Mouse (Mus musculus) thymus, postnatal 0 days (tissue): ENCODE results near the gene Pnp2. TPM values are rescaled to one million over a fixed set of nuclear protein-coding genes. Genes with fewer than 3 reads are reported as not detected.

Experiments used
- DNase-seq: peaks from one replicate; pipeline ENCODE4 v3.0.0-alpha.2; 2015; ENCODE audit warnings: low spot score
- polyA plus RNA-seq: library from polyadenylated mRNA; unstranded; fragments of >200 nt; fragmentation: Nextera tagmentation; extraction: Ambion mirVana; gene quantifications from 2 replicates; pipeline ENCODE4 v1.2.1, GENCODE M21; 2015

The Pnp2 gene
- polyA plus RNA-seq, 1 experiment from 2014 or later: 0.69 TPM

DNA sequence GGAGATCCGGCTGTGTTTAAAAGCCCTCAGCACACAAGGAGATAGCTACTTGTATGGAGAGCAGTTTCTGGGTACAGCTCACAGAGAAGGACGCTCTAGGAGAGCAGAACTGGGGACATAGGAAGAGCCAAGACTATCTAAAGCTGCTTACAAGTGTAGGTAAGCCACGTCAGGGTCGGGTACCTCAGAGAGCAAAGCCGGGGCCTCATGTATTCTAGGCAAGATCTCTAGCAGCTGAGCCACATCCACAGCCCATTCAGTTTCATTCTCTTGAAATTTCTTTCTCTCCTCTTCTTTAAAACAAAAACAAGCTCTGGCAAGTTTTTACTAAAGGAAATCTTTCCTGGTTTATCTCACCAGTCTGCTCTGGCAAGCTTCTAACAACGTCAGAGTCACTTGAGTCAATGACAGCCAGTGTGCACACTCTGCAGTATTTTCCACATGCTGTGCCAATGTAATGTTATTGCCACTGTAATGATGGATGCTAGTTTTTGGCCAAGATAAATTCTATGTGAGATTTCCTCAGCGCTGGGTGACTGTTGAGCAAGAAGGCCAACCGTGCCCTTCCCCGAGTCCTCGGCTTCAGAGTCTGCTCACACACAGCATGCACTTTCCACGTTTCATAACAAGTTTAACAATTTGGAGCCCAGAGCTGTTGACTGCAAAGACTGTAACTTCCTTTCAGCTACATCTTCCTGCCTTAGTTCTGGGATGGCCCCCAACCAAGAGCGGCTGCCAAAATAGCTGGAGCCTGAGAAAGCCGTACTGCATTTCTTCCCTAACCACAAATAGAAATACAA lies 52.3 kb downstream of the Pnp2 start:
- no peak for DNase-seq

DNA sequence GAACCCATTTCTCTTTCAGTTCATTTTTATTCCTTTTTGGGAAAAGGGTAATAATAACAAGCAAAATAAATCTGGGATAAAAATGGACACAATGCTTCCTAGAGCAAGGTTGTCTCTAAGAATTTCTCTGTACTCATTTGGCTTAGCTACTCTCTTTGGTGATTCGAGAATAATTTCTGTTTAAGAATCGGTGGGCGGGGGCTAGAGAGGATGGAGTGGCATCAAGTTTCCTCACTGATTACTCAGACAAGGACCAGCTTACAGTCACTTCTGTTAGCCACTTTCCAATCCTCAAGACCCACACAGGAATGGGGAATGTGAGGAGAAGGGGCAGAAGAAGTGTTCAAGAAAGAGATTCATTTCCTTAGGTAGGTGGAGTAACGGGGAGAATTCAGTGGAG lies 53.0 kb downstream of the Pnp2 start:
- no peak for DNase-seq

DNA sequence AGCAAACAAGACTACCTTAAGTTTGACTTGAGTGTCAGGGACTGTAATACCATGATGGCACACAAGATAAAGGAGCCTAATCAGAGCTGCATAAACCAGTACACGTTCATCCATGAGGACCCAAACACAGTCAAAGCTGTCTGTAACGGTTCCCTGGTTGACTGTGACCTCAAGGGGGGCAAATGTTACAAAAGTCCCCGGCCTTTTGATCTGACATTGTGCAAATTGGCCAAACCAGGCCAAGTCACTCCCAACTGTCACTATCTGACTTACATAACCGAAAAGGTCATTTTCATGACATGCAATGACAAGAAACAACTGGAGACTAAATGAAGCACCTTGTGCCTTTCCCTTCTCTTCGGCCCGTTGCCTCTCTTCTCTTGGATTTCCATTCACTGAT lies 53.8 kb downstream of the Pnp2 start:
- DNase-seq: no peak

Other genes starting within 250 kb of the Pnp2 start
- gene Olfr748, start 248.6 kb upstream of the Pnp2 start, polyA plus RNA-seq: not detected in 2 replicates
- not detected in 2 replicates for gene Olfr749, start 210.9 kb upstream of the Pnp2 start, polyA plus RNA-seq
- gene Ttc5, start 170.5 kb upstream of the Pnp2 start, polyA plus RNA-seq: 72.4 and 80.8 TPM in 2 replicates
- not detected in 2 replicates for gene Ccnb1ip1, start 148.3 kb upstream of the Pnp2 start, polyA plus RNA-seq
- gene Parp2, start 148.2 kb upstream of the Pnp2 start, polyA plus RNA-seq: 54.8 and 58.9 TPM in 2 replicates
- 10.7 and 11.2 TPM in 2 replicates for gene Tep1, start 85.4 kb upstream of the Pnp2 start, polyA plus RNA-seq
- 0.18 and 0.30 TPM in 2 replicates for gene Klhl33, start 58.5 kb upstream of the Pnp2 start, polyA plus RNA-seq
- gene Osgep, start 31.1 kb upstream of the Pnp2 start, polyA plus RNA-seq: 111 and 123 TPM in 2 replicates
- gene Apex1, start 31.0 kb upstream of the Pnp2 start, polyA plus RNA-seq: 165 and 184 TPM in 2 replicates
- gene Pip4p1, start 25.1 kb upstream of the Pnp2 start, polyA plus RNA-seq: 42.3 and 45.5 TPM in 2 replicates
- gene Pnp, start 24.9 kb upstream of the Pnp2 start, polyA plus RNA-seq: 54.2 and 60.6 TPM in 2 replicates
- not detected in 2 replicates for gene Gm49342, start 11.5 kb upstream of the Pnp2 start, polyA plus RNA-seq
- gene Rnase10, start 51.8 kb downstream of the Pnp2 start, polyA plus RNA-seq: 0.22 TPM in 1 of 2 replicates, not detected in the other
- gene Rnase9, start 85.9 kb downstream of the Pnp2 start, polyA plus RNA-seq: not detected in 2 replicates
- gene Rnase11, start 94.2 kb downstream of the Pnp2 start, polyA plus RNA-seq: not detected in 2 replicates
- gene Rnase12, start 101.7 kb downstream of the Pnp2 start, polyA plus RNA-seq: 0.33 and 0.36 TPM in 2 replicates
- gene Olfr750, start 118.4 kb downstream of the Pnp2 start, polyA plus RNA-seq: not detected in 2 replicates
- 29.9 and 32.1 TPM in 2 replicates for gene Rnase4, start 135.1 kb downstream of the Pnp2 start, polyA plus RNA-seq
- gene Ang, start 135.2 kb downstream of the Pnp2 start, polyA plus RNA-seq: 5.0 and 6.0 TPM in 2 replicates
- not detected in 2 replicates for gene Eddm3b, start 158.4 kb downstream of the Pnp2 start, polyA plus RNA-seq
- 3.1 and 4.6 TPM in 2 replicates for gene Rnase6, start 167.9 kb downstream of the Pnp2 start, polyA plus RNA-seq
- 1.2 and 1.4 TPM in 2 replicates for gene Rnase1, start 190.8 kb downstream of the Pnp2 start, polyA plus RNA-seq
- not detected in 2 replicates for gene Rnase2b, start 206.3 kb downstream of the Pnp2 start, polyA plus RNA-seq
- 0.55 TPM in 1 of 2 replicates, not detected in the other for gene Ang2, start 243.2 kb downstream of the Pnp2 start, polyA plus RNA-seq
- gene Ear14, start 247.4 kb downstream of the Pnp2 start, polyA plus RNA-seq: not detected in 2 replicates